Mouse (Mus musculus): ENCODE data around the gene Clic4. TPM values are rescaled to one million over a fixed set of nuclear protein-coding genes. Genes with fewer than 3 reads are reported as not detected.
"Not testable (repeated sequence)": the region's sequence is repeated elsewhere in the genome, so short reads cannot be mapped to it uniquely, and the experiment has no call there.

The Clic4 gene
- polyA plus RNA-seq, 1 experiment from 2014 or later = 194 TPM

GRCm38 (mm10) chr4:135197857-135198256 lies 74.8 kb downstream of the Clic4 start:
- H3K4me1 ChIP-seq = no peaks in the 10 kb centered on the region
- no peak overlapping the region for H3K27ac ChIP-seq (replicated peaks)
- no peak overlapping the region for H3K9ac ChIP-seq (replicated peaks)
- H3K4me3 ChIP-seq = no peak overlapping the region
- H3K9me3 ChIP-seq = no peaks in the 10 kb centered on the region
- H3K4me2 ChIP-seq (replicated peaks) = no peak overlapping the region
- ATAC-seq (ENCODE audit: low FRiP score, low read depth) = no peak
- WGBS = 83% methylated on average over 8 of the region's 8 CpGs
- H3K27me3 ChIP-seq = peaks cover 14% of the 10 kb centered on the region
- no peaks in the 10 kb centered on the region for H3K36me3 ChIP-seq

DNA sequence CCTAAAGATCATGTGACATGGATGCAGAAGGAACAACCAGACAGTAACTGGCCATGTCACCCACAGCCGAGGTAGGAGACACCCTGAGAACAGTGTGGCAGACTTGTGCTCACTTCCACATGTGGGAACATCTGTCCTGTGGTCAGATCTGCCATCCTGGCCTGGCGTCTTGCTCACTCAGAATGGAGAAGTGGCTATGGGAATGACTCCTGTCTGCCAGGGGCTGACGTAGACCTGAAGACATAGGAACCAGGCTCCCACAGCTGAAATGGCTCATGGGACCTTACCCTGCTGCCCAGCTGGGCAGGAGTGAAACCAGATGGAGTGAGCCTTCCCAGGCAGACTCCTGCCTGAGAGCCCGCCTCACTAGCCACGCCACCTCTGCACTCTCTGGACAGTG lies 79.8 kb downstream of the Clic4 start:
- H3K36me3 ChIP-seq = no peaks in the 10 kb centered on the region
- H3K4me3 ChIP-seq = no peak overlapping the region
- no peak overlapping the region for H3K9ac ChIP-seq (replicated peaks)
- peaks cover 6% of the 10 kb centered on the region; the same call in 1 of the 2 replicates for H3K27me3 ChIP-seq
- H3K4me2 ChIP-seq (replicated peaks) = no peak overlapping the region
- H3K27ac ChIP-seq (replicated peaks) = no peak overlapping the region
- H3K4me1 ChIP-seq = no peaks in the 10 kb centered on the region
- no peaks in the 10 kb centered on the region for H3K9me3 ChIP-seq
- ATAC-seq (ENCODE audit: low FRiP score, low read depth) = no peak
- 85% methylated on average over 5 of the region's 5 CpGs for WGBS

GRCm38 (mm10) chr4:135191604-135192003 lies 81.0 kb downstream of the Clic4 start:
- Histone ChIP-seq H3K36me3 (no peaks in the 10 kb centered on the region), H3K9ac (replicated peaks) (no peak overlapping the region), H3K27me3 (peaks cover 6% of the 10 kb centered on the region; the same call in 1 of the 2 replicates), H3K4me3 (no peak overlapping the region), H3K9me3 (no peaks in the 10 kb centered on the region), H3K4me1 (no peaks in the 10 kb centered on the region), H3K27ac (replicated peaks) (no peak overlapping the region), H3K4me2 (replicated peaks) (no peak overlapping the region)
- no peak for ATAC-seq (ENCODE audit: low FRiP score, low read depth)
- 77% methylated on average over 11 of the region's 11 CpGs for WGBS

DNA sequence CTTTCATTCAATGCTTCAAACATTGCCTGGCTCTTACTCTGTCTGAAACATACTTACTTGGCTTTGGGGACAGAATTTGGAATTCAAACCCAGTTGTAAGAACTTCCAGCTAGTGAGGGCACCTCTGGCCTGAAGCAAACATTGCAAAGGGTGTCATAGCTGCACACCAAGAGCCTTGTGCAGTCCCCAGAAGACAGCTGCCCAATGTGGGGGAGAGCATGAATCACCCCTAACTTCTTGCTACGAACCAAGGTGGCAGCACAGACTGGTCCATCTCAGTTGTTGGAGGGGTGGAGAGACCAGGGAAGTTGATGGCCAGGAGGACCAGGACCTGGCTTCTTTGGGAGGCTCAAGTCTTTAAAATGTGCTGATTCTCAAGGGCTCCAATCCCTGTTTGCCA lies 81.4 kb downstream of the Clic4 start:
- WGBS = 72% methylated on average over 1 of the region's 1 CpGs
- Histone ChIP-seq H3K4me2 (replicated peaks) (no peak overlapping the region), H3K9ac (replicated peaks) (no peak overlapping the region), H3K4me1 (no peaks in the 10 kb centered on the region), H3K4me3 (no peak overlapping the region), H3K9me3 (no peaks in the 10 kb centered on the region), H3K36me3 (no peaks in the 10 kb centered on the region), H3K27me3 (peaks cover 6% of the 10 kb centered on the region; the same call in 1 of the 2 replicates), H3K27ac (replicated peaks) (no peak overlapping the region)
- no peak for ATAC-seq (ENCODE audit: low FRiP score, low read depth)

- WGBS = 87% methylated on average over 1 of the region's 1 CpGs
- Histone ChIP-seq H3K9ac (replicated peaks) (no peak overlapping the region), H3K27ac (replicated peaks) (no peak overlapping the region), H3K4me3 (no peak overlapping the region), H3K36me3 (no peaks in the 10 kb centered on the region), H3K9me3 (no peaks in the 10 kb centered on the region), H3K27me3 (peaks cover 6% of the 10 kb centered on the region; the same call in 1 of the 2 replicates), H3K4me1 (no peaks in the 10 kb centered on the region), H3K4me2 (replicated peaks) (no peak overlapping the region)
- no peak for ATAC-seq (ENCODE audit: low FRiP score, low read depth)
These were observed 82.2 kb downstream of the Clic4 start for GRCm38 (mm10) chr4:135190364-135190763.

- Histone ChIP-seq H3K36me3 (no peaks in the 10 kb centered on the region), H3K4me1 (no peaks in the 10 kb centered on the region), H3K27me3 (peaks cover 4% of the 10 kb centered on the region; the same call in 1 of the 2 replicates), H3K4me2 (replicated peaks) (no peak overlapping the region), H3K4me3 (no peak overlapping the region), H3K9me3 (no peaks in the 10 kb centered on the region), H3K27ac (replicated peaks) (no peak overlapping the region), H3K9ac (replicated peaks) (no peak overlapping the region)
- no peak for ATAC-seq (ENCODE audit: low FRiP score, low read depth)
- 86% methylated on average over 12 of the region's 12 CpGs for WGBS
These were observed 83.1 kb downstream of the Clic4 start for GRCm38 (mm10) chr4:135189452-135190008.

GRCm38 (mm10) chr4:135184277-135184676 lies 88.3 kb downstream of the Clic4 start:
- H3K27me3 ChIP-seq; H3K4me1 ChIP-seq; H3K9ac ChIP-seq (replicated peaks); H3K4me2 ChIP-seq (replicated peaks); ATAC-seq (ENCODE audit: low FRiP score, low read depth); H3K27ac ChIP-seq (replicated peaks); H3K9me3 ChIP-seq; H3K4me3 ChIP-seq; H3K36me3 ChIP-seq: not testable (repeated sequence)
- over 99% methylated on average over 7 of the region's 13 CpGs for WGBS

DNA sequence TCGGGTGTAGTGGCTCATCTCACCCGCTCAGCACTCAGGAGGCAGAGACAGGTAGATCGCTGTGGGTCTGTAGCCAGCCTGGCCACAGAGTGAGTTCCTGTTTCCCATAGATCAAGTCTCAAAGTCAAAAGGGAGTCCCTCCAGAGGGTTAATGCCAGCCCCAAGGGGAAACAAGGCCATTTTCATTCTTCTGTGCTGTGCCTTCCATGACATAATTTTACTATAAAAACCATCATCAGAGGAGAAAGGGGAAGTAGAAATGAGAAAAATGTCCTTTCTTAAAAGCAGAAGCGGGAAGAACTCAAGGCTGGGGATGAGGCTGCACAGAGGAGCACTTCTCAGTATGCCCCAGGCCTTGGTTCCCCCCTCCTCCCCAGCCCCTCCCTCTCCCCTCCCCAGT lies 90.8 kb downstream of the Clic4 start:
- Histone ChIP-seq H3K4me2 (replicated peaks) (no peak overlapping the region), H3K9me3 (no peaks in the 10 kb centered on the region), H3K9ac (replicated peaks) (no peak overlapping the region), H3K36me3 (no peaks in the 10 kb centered on the region), H3K4me3 (no peak overlapping the region), H3K27ac (replicated peaks) (no peak overlapping the region), H3K4me1 (no peaks in the 10 kb centered on the region), H3K27me3 (peaks cover 5% of the 10 kb centered on the region)
- 88% methylated on average over 4 of the region's 4 CpGs for WGBS
- no peak for ATAC-seq (ENCODE audit: low FRiP score, low read depth)

GRCm38 (mm10) chr4:135179077-135179481 lies 93.5 kb downstream of the Clic4 start:
- ATAC-seq (ENCODE audit: low FRiP score, low read depth) = no peak
- H3K4me3 ChIP-seq = no peak overlapping the region
- no peak overlapping the region for H3K9ac ChIP-seq (replicated peaks)
- 18% methylated on average over 5 of the region's 5 CpGs for WGBS
- no peak overlapping the region for H3K4me2 ChIP-seq (replicated peaks)
- no peak overlapping the region for H3K27ac ChIP-seq (replicated peaks)
- peaks cover 11% of the 10 kb centered on the region for H3K4me1 ChIP-seq
- no peaks in the 10 kb centered on the region for H3K36me3 ChIP-seq
- H3K9me3 ChIP-seq = no peaks in the 10 kb centered on the region
- peaks cover 32% of the 10 kb centered on the region for H3K27me3 ChIP-seq

DNA sequence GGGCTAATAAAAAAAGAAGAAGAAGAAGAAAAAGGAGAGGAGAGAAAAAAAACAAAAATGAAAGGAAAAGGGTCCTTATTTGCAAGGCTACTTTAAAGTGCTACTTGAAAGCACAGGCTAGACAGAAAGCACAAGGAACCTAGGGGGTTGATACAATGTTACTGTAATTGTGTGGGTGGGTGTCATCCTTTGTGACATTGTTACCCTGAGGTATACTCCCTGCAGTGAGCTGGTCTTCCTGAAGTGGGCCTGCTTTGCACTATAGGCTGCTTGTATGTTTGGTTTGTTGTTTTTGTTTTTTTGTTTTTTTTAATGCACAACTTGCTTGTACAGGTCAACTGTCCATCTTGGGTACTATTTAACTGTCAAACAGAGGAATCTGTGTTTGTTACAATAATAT lies 95.0 kb downstream of the Clic4 start:
- peaks cover 11% of the 10 kb centered on the region for H3K4me1 ChIP-seq
- H3K27me3 ChIP-seq = peaks cover 47% of the 10 kb centered on the region
- no peak overlapping the region for H3K9ac ChIP-seq (replicated peaks)
- no peak for ATAC-seq (ENCODE audit: low FRiP score, low read depth)
- H3K36me3 ChIP-seq = no peaks in the 10 kb centered on the region
- no peak overlapping the region for H3K4me2 ChIP-seq (replicated peaks)
- H3K4me3 ChIP-seq = no peak overlapping the region
- no peak overlapping the region for H3K27ac ChIP-seq (replicated peaks)
- no peaks in the 10 kb centered on the region for H3K9me3 ChIP-seq

DNA sequence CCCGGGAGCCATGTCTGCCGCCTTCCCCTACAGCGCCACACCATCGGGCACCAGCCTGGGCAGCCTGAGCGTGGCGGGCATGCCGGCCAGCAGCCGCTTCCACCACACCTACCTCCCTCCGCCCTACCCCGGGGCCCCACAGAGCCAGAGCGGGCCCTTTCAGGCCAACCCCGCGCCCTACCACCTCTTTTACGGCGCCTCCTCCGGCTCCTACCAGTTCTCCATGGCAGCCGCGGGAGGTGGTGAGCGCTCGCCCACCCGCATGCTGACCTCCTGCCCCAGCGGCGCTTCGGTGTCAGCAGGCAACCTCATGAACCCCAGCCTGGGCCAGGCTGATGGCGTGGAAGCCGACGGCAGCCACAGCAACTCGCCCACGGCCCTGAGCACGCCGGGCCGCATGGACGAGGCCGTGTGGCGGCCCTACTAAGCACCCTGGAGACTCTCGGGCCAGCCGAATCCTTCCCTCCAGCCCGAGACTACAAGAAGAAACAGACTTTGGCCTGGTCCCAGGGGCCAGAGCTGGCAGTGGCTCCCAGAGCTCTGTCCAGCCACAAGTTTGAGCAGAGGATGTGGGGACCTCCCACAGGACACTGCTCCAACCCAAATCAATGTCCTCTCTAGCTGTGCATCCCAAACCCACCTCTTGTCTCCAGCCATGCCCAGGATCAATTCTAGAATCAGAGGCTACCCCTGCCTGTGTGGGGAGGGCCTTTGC lies 97.1 kb downstream of the Clic4 start:
- H3K9me3 ChIP-seq = no peaks in the 10 kb centered on the region

DNA sequence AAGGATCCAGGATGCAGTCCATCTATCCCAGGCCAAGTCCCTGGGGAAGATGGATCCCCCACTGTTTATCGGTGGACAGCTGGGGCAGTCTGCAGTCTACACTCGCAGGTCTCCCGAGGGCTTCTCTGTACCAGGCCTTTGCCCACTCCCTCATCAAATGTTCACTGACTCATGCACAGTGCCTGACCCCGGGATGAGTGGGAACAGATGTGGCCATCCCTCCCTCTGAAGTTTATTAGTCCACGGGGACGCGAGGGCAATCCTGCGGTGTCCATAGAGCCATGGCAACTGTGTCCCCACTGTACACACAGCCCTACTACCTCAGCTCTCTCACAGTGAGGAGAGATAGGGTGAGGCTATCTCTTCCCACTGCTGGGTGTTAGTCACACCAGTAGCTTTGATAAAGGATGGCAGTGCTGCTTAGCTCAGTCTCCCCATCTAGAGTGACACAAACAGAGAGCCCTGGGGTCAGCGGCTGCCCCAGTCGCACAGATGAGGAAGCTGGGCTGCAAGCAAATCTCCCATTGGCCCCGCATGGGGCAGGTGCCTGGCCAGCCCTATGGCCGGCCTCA lies 101.2 kb downstream of the Clic4 start:
- Histone ChIP-seq H3K27me3 (peaks cover 75% of the 10 kb centered on the region), H3K4me2 (replicated peaks) (no peak overlapping the region), H3K4me3 (no peak overlapping the region), H3K9me3 (no peaks in the 10 kb centered on the region), H3K36me3 (no peaks in the 10 kb centered on the region), H3K9ac (replicated peaks) (no peak overlapping the region), H3K27ac (replicated peaks) (no peak overlapping the region), H3K4me1 (peaks cover 26% of the 10 kb centered on the region)
- WGBS = 70% methylated on average over 12 of the region's 12 CpGs
- ATAC-seq (ENCODE audit: low FRiP score, low read depth) = no peak

More for the DNA sequence above, 97.1 kb downstream of the Clic4 start:
- peaks cover 52% of the 10 kb centered on the region for H3K27me3 ChIP-seq
- H3K4me3 ChIP-seq = peak overlapping the region; percentile 35
- peak overlapping the region; percentile 50 for H3K9ac ChIP-seq (replicated peaks)
- H3K27ac ChIP-seq (replicated peaks) = no peak overlapping the region
- WGBS = 6% methylated on average over 38 of the region's 38 CpGs
- no peaks in the 10 kb centered on the region for H3K36me3 ChIP-seq
- no peak for ATAC-seq (ENCODE audit: low FRiP score, low read depth)
- H3K4me2 ChIP-seq (replicated peaks) = peak overlapping the region; percentile 56
- peaks cover 11% of the 10 kb centered on the region for H3K4me1 ChIP-seq
